Mouse (Mus musculus): ENCODE data around the gene Kcnj11. TPM values are rescaled to one million over a fixed set of nuclear protein-coding genes. Genes with fewer than 3 reads are reported as not detected.

Gene Kcnj11
- polyA plus RNA-seq, 1 experiment, result 0.23 TPM

DNA sequence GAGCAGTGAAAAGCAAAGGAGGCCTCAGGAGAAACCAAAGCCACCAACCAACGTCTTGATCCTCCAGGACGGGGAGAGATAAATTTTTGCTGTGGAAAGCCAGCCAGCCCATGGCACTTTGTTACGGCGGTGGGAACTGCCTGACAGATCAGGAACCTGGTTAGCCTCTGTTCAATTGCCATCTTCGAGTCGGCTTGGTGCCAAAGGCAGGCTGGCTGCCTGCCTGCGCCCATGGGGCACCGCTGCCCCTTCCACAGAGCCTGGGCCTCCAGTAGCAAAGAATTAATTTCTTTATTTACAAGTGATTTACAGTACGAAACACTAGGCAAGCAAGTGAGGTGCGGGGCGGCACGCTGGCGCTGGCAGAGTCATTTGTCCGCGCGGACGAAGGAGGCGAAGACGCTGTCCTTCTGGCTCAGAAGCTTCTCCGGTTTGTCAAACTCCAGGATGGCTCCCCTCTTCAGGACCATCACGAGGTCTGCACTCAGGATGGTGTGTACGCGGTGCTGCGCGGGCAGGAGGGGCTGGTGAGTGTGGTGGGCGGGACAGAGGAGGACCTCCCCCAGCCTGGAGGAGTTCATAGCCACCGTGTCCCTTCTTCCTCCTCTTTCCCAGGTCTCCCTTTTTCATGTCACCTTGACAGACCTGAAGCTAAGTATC lies 3.8 kb upstream of the Kcnj11 start:
- DNase-seq (ENCODE audit: low spot score), result no peak

DNA sequence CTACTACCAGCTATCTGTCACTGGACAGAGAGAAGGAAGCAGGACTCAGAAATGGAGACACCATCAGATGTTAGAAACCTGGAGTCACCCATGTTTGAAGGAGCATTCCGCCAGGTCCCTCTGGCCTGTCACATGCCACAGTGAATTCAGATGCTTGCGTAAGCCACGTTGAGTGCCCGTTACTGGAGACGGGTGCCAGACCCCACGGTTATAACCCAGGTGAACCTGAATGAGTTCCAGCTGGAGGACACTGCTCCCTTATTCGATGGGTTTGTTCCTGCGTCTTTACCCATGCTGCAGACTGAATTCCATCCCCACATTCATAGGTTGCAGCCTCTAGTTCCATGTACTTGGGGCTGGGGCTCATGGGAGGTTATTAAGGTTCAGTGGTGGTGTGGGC lies 3.2 kb upstream of the Kcnj11 start:
- no peak for DNase-seq (ENCODE audit: low spot score)

DNA sequence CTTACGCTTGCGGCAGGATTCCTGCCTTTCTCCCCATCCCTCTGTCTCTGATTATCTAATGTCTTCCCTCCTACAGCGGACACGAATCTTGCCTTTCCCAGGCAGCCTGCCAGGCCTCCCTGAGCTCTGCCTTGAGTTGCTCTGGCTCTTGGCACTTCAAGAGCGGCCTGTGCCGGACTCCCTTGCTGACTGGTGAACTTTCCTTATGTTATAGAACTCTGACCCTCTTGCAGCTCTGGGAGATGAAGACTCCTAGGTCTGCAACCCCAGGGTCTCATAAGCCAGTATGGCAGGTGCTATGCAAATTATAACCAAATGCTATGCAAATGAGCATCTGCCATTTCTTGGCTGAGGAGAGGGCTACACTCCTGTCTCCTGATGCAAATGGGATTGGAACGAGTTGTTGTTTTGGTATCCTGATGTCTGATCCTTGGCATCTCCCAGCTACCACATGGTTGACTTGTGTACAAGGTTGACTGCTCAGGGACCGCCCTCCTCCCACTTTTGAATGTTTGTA lies 2.6 kb upstream of the Kcnj11 start:
- no peak for DNase-seq (ENCODE audit: low spot score)

DNA sequence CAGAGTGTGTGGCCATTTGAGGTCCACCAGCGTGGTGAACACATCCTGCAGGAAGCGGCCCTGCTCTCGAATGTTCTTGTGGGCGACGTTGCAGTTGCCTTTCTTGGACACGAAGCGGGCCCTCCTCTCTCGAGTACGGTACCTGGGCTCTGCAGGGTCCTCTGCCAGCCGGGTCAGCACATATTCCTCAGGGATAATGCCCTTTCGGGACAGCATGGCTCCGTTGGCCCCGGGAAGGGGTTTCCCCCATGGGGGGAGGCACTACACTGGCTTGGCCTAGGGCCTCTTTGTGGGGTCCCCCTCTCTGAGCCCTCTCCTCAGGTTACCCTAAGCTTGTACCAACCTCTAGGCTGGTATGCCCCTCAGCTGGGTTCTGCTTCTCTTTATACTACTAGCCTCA lies 882 bp downstream of the Kcnj11 start:
- DNase-seq (ENCODE audit: low spot score), result no peak

DNA sequence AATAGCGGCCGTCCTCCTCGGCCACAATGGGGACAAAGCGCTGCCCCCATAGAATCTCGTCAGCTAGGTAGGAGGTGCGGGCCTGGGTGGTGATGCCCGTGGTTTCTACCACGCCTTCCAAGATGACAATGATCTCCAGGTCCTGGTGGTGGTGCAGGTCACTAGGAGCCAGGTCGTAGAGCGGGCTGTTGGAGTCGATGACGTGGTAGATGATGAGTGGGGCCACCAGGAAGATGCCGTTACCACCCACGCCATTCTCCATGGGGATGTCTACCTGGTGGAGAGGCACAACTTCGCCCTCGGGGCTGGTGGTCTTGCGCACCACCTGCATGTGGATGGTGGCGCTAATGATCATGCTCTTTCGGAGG lies 1.7 kb downstream of the Kcnj11 start:
- no peak for DNase-seq (ENCODE audit: low spot score)

DNA sequence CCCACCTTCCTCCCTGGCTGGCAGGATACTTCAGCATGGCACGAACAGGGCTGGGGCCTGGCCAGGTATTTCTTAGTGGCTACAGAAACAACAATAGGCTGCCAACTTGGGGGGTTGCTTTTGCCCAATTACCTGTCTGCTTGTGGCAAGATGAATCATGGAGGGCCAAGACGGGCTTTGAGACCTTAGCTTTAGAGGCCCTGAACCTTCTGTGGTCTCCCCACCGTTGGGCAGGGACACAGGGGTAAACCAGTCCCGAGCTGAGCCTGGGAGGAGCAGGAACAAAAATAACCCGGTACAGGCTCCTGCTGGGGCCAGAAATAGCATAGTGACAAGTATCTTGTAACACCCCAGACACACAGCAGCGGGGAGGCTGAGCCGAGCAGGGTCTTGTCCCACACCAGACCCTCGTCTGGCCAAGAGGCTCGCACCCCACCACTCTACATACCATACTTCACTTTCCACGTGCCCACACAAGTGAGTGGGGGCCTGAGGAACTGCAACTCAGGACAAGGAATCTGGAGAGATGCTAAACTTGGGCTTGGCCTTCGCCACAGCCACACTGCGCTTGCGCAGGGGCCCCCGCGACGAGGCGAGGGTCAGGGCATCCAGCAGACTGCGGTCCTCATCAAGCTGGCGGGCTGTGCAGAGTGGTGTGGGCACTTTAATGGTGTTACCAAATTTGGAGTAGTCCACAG lies 2.2 kb downstream of the Kcnj11 start:
- DNase-seq (ENCODE audit: low spot score), result no peak

DNA sequence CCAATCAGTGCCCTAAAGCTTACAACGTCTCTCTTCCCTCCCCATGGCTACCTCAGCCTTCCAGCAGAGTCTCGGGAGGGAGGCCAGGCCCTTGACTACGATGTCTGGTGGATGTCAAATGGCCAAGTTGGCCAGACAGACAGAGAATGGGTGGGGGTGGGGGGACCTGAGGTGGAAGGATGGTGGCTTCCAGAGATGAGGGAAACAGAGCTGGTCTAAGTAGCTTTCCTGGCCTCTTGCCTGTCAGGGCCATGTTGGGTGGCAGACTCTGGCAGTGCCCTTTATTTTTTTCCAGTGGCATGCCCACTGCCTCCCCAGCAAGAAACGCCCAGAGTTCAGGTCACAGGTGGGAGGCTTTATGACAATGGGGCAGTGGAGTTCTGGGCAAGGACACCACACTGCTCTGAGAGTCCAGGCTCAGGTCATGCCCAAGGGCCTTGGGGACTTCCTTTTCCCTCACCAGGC lies 3.2 kb downstream of the Kcnj11 start:
- no peak for DNase-seq (ENCODE audit: low spot score)

DNA sequence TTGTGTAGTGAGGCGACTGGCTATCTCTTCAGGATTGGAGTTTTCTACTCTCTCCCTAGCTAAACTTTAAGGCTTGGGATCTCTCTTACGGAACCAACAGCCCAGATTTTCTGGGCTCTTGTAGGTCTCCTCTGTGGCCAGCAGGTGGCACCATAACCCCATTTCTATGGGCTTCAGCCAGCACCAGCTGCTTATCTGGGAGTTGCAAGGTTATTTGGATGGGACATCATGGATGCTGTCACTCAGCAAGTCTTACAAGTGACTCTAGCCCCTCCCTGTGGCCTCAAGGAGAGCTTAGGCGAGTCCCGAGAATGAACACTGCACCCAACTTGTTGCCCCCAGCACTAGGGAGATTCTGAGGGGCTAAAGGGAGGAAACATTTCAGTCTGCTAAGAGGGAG lies 4.4 kb downstream of the Kcnj11 start:
- DNase-seq (ENCODE audit: low spot score), result peak; percentile 47

DNA sequence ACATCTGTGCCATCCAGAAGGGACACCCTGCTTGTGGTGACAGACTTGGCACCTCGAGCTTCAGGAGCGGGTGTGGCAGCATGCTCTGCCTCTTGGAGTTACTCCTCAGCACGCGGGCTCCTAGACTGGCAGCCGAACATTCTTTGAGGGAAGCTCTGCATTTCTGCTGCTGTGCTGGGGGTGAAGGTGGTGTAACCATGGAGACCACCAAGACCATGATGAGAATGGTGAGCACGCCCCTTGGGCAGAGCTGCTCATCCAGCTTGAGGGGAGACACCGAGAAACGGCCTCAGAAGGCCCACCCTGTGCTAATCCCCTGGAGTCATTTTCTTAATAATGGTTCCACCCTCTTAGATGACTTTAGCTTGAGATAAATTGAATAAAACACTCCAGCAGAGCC lies 7.8 kb downstream of the Kcnj11 start:
- DNase-seq (ENCODE audit: low spot score), result no peak

DNA sequence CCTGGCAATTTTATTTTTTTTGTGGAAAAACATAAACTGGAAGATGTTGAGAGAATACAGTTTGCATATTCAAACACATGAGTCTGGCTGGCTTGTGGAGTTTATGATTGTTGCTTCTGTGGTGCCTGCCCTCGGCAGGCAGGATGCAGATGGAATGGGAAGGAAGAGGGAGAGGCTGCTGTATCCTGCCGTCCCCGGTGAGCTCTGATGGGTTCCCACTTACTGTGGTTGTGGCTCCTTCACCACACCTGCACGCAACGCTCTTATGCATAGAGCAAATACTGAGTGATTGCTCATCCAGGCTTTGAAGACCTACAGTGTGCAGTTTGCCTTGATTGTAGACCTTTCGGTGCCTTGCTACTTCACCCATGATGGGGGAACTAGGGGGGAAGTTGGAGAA lies 12.3 kb downstream of the Kcnj11 start:
- no peak for DNase-seq (ENCODE audit: low spot score)

DNA sequence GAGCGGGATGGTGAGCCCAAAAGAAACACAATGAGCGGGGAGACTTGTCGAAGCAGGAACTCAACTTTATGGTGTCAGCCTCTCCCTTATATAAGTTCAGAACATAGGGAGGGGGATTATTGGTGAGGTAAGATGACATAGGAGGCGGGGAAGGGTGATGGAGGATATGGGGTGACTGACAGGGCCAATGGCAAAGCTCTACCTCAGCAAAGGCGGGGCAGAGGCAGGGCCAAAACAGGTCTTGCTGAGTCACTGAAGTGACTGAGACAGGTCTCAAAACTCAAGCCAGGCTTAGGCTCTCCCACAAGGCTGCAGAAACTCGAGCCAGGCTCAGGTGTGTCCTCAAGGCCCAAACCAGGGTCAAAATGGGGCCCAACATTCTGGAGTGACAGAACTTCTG lies 14.2 kb downstream of the Kcnj11 start:
- DNase-seq (ENCODE audit: low spot score), result no peak

DNA sequence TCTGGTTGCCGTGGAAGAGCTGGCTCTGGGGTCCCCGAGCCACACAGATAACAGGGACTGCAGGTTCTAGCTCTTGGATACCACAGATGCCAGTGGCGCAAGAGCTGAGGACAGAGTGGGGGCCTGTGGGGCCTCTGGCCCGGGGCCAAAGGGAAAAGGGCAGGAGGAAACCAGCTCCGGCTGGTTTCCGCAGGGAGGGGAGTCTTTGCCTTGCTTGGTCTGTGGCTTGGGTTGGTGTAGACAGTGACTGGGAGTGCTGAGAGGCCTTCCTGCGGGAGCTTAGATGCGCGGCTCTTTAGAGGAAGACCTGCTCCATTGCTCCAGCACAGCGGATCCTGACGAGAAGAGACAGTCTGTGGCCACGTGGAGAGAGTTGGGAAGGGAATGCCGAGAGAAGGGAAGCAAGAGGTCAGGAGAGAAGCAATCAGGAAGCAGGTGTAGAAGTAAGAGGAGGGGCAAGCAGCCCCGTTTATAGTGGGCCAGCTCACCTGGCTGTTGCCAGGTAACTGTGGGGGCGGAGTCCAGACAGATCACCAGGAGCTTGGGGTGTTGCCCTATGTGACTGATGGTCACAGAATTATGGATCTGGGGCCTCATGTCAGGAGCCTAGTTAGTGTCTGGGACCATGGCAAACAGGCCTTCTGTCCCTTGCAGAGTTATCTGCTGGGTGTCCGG lies 15.6 kb downstream of the Kcnj11 start:
- DNase-seq (ENCODE audit: low spot score), result no peak

DNA sequence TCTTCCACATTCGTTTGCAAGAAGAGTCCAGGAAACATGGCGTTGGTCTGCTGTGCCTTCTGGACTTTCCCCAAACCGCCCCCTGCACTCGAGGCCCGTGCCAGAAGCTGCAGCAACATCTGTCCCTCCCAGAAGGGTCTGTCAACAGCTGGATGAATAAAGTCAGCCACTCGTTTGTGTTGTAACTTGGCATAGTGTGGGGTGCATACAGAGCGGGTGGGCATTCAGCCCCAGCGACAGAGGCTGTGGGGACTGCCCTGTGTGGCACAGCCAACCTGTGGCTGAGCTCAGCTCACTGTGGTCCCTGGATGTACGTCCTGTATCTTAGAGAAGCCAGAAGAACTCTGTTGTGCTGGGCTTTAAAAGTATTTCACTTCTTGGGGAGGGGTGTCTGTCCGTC lies 16.5 kb downstream of the Kcnj11 start:
- no peak for DNase-seq (ENCODE audit: low spot score)

DNA sequence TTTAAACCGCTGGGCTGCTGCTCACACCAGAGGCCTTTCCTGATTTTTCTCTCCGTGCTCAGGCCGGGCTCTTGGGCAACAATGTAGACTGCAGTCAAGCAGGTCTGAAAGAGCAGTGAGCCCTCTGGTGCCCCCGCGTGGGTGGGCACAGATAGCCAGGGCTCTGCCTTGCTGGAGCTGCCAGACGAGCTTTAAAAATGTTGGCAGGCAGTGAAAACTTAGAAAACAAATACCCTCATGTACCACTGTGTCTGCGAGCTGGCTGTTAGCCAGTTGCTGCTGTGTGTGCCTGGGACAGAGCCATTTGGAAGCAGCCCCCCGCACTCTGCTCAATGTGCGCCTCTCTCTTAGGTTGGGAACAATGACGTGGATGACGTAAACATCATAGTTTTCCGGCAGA lies 22.9 kb downstream of the Kcnj11 start:
- no peak for DNase-seq (ENCODE audit: low spot score)

DNA sequence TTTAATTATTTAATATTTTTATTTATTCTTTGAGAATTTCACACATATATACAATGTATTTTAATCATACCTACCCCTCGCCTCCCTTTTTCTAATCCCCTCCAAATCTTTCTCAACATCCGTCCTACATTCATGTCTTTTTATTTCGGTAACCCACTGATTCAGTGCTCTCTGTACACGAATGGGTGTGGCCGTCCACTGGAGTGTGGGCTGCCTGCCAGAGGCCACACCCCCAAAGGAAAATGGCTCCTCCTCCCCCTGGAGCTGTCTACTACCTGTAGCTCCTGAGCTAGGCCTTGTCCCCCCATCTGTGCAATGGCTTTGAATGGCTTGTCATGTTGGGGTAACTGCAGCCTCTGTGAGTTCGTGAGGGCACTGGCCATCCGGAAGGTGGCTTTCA lies 23.7 kb downstream of the Kcnj11 start:
- DNase-seq (ENCODE audit: low spot score), result no peak

DNA sequence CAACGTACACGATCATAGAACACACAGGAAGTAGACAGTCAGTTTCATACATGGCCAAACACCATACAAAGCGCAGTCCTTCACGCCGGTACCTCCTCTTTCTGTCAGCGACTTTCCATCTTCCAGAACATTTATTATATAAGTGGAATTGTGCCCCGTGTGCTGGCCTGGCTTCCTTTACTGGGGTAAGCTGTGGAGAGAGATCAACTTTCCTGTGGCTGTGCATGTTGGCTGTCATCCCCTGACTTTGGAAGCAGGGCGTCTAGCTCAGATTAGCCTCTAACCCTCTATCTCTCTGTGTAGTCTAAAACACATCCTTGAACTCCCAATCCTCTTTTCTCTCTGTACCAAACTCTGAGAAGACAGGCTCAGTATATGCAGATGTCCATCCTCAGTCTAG lies 31.7 kb downstream of the Kcnj11 start:
- DNase-seq (ENCODE audit: low spot score), result no peak

DNA sequence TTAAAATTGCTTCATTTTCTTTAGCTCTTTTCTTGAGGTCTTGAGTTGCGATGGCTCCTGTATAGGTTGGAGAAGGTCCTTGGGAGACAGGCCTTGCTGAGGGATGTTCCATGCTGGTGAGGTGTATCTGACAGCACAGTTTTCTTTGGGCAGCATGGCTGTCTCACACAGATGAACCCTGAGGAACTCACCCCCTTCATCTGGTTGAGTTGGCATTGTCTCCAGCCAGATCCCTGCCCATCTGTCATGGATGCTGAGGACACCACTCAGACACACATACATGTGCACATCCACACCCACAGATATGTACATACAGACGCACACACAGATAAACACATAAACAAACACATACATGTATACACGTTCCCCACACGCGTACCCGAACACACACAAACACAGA lies 37.3 kb downstream of the Kcnj11 start:
- no peak for DNase-seq (ENCODE audit: low spot score)

DNA sequence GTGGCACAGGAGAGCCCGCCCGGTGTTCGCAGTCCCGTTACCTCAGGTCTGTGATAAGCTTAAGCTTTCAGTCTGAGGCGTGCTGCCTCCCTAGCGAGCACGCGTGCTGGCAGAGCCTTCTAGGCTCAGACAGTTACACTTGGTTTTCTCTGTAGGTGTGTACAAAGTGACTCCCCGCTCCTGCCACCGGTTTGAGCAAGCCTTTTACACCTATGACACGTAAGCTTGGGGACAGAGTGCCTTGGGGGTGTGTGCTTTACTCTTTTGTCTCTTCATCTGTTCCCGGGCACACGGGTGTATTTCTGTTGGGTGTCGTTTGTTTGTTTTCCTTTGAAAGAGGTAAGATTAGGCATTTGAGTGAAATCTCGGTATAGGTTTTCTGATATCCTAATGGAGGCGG lies 39.0 kb downstream of the Kcnj11 start:
- DNase-seq (ENCODE audit: low spot score), result no peak

DNA sequence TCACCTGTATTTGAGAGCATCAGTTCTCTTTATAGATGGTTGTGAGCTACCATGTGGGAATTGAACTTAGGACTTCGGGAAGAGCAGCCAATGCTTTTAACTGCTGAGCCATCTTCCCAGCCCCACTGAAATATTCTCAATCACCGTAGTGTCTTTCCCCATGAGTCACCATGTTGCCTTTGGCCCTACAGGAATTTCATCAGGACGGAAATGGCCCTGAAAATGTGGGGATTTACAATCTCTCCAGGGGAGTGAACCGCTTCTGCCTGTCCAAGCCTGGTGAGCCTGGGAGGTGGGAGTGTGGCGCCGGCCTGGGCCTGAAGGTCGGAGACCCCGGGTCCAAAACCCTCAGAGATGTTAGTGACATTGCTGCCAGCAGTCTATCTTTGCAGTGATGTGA lies 39.9 kb downstream of the Kcnj11 start:
- DNase-seq (ENCODE audit: low spot score), result no peak

DNA sequence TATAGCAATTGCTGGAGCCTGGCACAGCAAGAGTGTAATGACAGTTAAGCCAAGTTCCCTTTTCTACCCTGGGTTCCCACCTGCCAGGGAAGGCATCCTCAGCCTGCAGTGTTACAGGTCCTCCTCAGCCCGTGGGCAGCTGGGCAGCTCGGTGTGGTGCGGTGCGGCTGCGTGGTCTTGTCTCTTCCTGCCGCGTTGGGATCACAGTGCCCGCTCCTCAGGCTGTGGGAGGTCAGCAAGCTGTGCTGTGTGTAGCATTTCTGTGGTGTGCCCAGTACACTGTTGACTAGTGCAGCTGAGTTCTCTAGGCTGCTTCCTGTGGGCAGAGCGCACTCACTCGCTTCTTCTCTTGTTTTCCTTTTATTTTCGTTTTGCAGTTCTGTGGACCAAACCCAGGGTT lies 41.7 kb downstream of the Kcnj11 start:
- DNase-seq (ENCODE audit: low spot score), result no peak

DNA sequence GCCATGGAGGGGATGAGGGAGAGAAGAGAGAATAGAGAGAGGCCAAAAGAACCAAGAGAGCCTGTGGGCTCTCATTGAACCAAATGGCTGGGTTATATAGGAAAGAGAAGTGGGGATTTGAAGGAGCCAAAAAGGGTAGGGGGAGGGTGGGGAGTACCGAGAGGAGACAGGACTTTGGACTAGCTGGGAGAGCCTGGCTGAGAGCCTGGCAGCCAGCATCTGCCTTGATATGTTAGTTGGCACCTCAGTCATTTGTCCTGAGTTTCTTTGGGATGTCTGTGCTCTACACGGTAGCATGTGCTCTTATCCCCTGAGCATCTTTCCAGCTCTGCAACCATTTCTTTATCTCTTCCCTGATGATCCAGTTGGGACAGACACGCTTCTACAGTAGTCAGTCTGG lies 47.0 kb downstream of the Kcnj11 start:
- no peak for DNase-seq (ENCODE audit: low spot score)

DNA sequence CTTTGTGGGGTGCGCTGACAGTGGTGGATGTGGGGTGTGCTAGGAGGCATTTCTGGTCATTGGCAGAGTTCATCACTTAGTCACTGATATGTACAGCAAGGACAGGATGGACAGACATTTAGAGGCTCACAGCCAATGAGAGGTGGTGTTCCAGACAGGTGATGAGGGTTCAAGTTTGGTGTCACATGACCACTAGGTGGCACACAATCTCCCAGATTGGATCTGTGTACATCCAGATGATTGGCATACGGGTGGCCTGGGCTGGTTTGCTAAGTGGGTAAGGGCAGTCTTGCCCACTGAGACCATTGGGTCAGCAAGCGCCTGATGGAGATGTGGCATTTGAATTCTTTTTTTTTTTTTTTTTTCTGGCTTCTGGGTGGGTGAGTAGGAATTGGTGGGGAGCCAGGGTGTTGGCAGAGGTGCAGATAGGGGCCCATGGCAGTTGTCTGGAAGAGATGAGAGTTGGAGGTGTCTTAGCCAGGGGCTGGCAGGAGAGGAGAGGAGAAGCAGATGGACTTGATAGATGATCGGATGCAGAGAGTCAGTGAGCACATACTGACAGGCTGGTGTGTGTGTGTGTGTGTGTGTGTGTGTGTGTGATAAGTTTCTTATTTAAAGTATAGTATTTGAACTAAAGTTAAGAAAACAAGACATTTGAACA lies 48.3 kb downstream of the Kcnj11 start:
- no peak for DNase-seq (ENCODE audit: low spot score)

DNA sequence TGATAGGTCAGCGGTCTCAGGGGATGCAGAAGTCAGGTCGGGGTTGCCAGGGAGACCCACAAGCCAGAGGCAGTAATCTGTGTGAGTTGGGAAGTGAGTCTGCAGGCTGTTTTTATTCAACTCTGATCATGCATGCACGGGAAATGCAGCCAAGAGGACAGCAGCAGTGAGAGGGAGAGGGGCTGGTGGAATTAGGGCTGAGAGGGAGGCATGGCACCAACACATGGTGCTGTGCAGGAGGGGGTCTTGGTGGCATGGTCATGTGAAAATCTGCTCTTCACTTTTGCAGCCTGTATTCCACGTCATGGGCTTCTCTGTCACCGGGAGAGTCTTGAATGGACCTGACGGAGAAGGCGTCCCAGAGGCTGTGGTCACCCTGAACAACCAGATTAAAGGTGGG lies 50.6 kb downstream of the Kcnj11 start:
- no peak for DNase-seq (ENCODE audit: low spot score)
